Mouse (Mus musculus) erythroblast, embryonic 14.5 days (primary cell): ENCODE results near the gene Gm49391.
"Not testable (repeated sequence)": the region's sequence is repeated elsewhere in the genome, so short reads cannot be mapped to it uniquely, and the experiment has no call there.

Experiments used
- GATA1 ChIP-seq: IDR thresholded peaks from 2 replicates; pipeline ENCODE4 v1.6.1; 2012; ENCODE audit warnings: low read length, inconsistent platforms, mixed read lengths
- TAL1 ChIP-seq: IDR thresholded peaks from 3 replicates; pipeline ENCODE4 v1.6.1; 2012; ENCODE audit warnings: low read length, inconsistent platforms, mixed read lengths

GRCm38 (mm10) chr13:60972319-60972718 is 35.9 kb upstream of the Gm49391 start:
- TF ChIP-seq GATA1, TAL1: not testable (repeated sequence)
